17 mouse cellular contexts compared by ENCODE assay signal in genomic region chr5:81076377-81076776, GRCm38 (mm10).
"Had no signal": no experiment of that assay in that cellular context is flagged by ENCODE, and none has a peak within 500 bp of the region (broad histone marks: within the 10 kb centered on the region; RNA-seq: fewer than 3 reads in every experiment).

No protein-coding gene starts in this region.

- H3K27me3 ChIP-seq: liver, embryonic 13.5 days; megakaryocyte, embryonic 14.5 days; midbrain, embryonic 13.5 days; stomach, embryonic 15.5 days had no signal

- H3K4me3 ChIP-seq: layer of hippocampus, adult 2 months; liver, embryonic 13.5 days; megakaryocyte, embryonic 14.5 days; midbrain, embryonic 10.5 days; midbrain, embryonic 13.5 days; stomach, embryonic 15.5 days had no signal

- DNase-seq: kidney, adult 11 months; kidney, adult 9 months; kidney, postnatal 14 days; layer of hippocampus, adult 9-11 months; liver, embryonic 13.5 days; lung, adult 2 months; lung, postnatal 14 days; lung, postnatal 4 days; right cerebral cortex, postnatal 4 days; spleen, adult 18-20 months; thymus, postnatal 25 days had no signal

- ATAC-seq: midbrain, embryonic 13.5 days; midbrain, embryonic 16.5 days had no signal

- H3K27ac ChIP-seq: layer of hippocampus, adult 2 months; liver, embryonic 13.5 days; midbrain, embryonic 10.5 days; stomach, embryonic 15.5 days had no signal

- H3K36me3 ChIP-seq: liver, embryonic 13.5 days; midbrain, embryonic 10.5 days; midbrain, embryonic 13.5 days; stomach, embryonic 15.5 days had no signal

- H3K4me1 ChIP-seq: liver, embryonic 13.5 days; megakaryocyte, embryonic 14.5 days; stomach, embryonic 15.5 days had no signal
